Mouse (Mus musculus): Measurements from ENCODE around the gene Phf12. TPM values are rescaled to one million over a fixed set of nuclear protein-coding genes. Genes with fewer than 3 reads are reported as not detected.
A peak's percentile ranks its signal among the peaks of the same experiment; 100 is the strongest.

Phf12 gene
- polyA plus RNA-seq, 1 experiment from 2014 or later = 15.4 TPM

DNA sequence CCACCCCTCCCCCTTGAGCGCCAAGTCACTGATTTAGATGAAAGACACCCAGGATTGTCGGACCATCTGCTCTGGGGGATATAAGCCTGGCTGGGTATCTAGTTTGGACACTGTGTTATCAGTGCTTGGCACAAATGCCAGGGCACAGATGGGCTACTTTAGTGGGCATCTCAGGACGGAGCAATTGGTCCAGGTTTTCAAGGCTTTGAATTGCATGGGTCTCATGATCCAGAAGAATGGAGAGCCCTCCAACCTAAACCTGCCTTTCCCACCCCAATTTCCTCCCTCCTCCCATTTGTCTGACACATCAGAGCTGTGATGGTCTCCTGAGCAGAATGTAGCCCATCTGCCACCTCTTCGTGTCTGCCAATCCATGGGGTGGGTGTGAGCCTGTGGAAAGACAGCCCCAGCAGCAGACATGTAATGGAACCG, 31.7 kb upstream of the Phf12 start:
- Histone ChIP-seq H3K4me3 (replicated peaks; ENCODE audit: low read length) (no peak overlapping the region), H3K27ac (no peak overlapping the region), H3K4me2 (replicated peaks) (no peak overlapping the region), H3K9me3 (ENCODE audit: control insufficient read depth, low read length) (no peaks in the 10 kb centered on the region), H3K27me3 (ENCODE audit: control insufficient read depth, insufficient read depth, low read length) (peaks cover 11% of the 10 kb centered on the region; the same call in 1 of the 2 replicates), H3K4me1 (replicated peaks; ENCODE audit: control insufficient read depth, insufficient read depth, low read length) (peaks cover 23% of the 10 kb centered on the region), H3K36me3 (replicated peaks; ENCODE audit: control insufficient read depth, insufficient read depth) (peaks cover 10% of the 10 kb centered on the region), H3K9ac (no peak overlapping the region)
- DNase-seq (ENCODE audit: low spot score) = no peak
- ATAC-seq (ENCODE audit: low FRiP score) = peak; percentile 34; the same call in 1 of the 2 replicates
- WGBS = 64% methylated on average over 5 of the region's 5 CpGs

DNA sequence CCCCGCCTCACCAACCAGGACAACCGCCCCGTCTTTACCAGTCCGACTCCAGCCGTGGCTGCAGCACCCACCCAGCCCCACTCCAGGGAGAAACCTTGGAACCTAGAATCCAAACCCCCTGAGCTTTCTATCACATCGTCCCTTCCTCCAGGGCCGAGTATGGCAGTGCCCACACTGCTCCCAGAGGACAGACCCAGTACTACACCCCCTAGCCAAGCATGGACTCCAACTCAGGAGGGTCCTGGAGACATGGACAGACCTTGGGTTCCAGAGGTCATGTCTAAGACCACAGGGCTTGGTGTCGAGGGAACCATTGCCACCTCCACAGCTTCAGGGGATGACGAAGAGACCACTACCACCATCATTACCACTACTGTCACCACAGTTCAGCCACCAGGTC, 28.9 kb upstream of the Phf12 start:
- DNase-seq (ENCODE audit: low spot score) (no peak), ATAC-seq (ENCODE audit: low FRiP score) (no peak)
- H3K4me3 ChIP-seq (replicated peaks; ENCODE audit: low read length) = no peak overlapping the region
- H3K9me3 ChIP-seq (ENCODE audit: control insufficient read depth, low read length) = no peaks in the 10 kb centered on the region
- H3K27me3 ChIP-seq (ENCODE audit: control insufficient read depth, insufficient read depth, low read length) = peaks cover 11% of the 10 kb centered on the region; the same call in 1 of the 2 replicates
- peaks cover 15% of the 10 kb centered on the region; the same call in 1 of the 2 replicates for H3K4me1 ChIP-seq (replicated peaks; ENCODE audit: control insufficient read depth, insufficient read depth, low read length)
- peaks cover 10% of the 10 kb centered on the region for H3K36me3 ChIP-seq (replicated peaks; ENCODE audit: control insufficient read depth, insufficient read depth)
- 52% methylated on average over 9 of the region's 9 CpGs for WGBS
- no peak overlapping the region for H3K4me2 ChIP-seq (replicated peaks)
- 0 out of 2 replicates have a peak overlapping the region, but pooled peaks have one; percentile 29 for H3K27ac ChIP-seq
- H3K9ac ChIP-seq = no peak overlapping the region

DNA sequence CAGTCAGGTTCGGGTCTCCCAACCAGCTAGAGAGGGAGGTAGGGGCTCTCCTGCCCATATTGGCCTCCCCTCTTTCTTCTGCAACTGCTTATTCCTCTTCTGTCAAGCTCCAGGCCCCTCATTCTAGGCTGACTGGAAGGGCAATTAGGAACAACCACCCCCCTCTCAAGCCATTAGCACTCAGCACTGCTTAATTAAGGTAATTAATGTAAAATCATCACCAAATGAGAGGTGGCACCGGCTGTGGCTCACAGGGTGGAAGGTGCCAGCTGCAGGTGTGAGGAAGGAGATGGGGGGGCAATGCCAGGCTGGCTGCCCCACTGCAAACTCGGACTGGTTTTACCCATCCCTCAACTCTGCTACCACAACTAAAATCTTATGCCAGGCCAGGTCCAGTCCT, 26.1 kb upstream of the Phf12 start:
- no peak overlapping the region for H3K4me2 ChIP-seq (replicated peaks)
- H3K9me3 ChIP-seq (ENCODE audit: control insufficient read depth, low read length) = no peaks in the 10 kb centered on the region
- no peak overlapping the region for H3K27ac ChIP-seq
- DNase-seq (ENCODE audit: low spot score) (no peak), ATAC-seq (ENCODE audit: low FRiP score) (no peak)
- WGBS = 39% methylated on average over 3 of the region's 3 CpGs
- peaks cover 10% of the 10 kb centered on the region for H3K36me3 ChIP-seq (replicated peaks; ENCODE audit: control insufficient read depth, insufficient read depth)
- H3K9ac ChIP-seq = no peak overlapping the region
- 0 out of 2 replicates have a peak, but pooled peaks cover 9% of the 10 kb centered on the region for H3K27me3 ChIP-seq (ENCODE audit: control insufficient read depth, insufficient read depth, low read length)
- H3K4me3 ChIP-seq (replicated peaks; ENCODE audit: low read length) = no peak overlapping the region
- H3K4me1 ChIP-seq (replicated peaks; ENCODE audit: control insufficient read depth, insufficient read depth, low read length) = peaks cover 23% of the 10 kb centered on the region; the same call in 1 of the 2 replicates

DNA sequence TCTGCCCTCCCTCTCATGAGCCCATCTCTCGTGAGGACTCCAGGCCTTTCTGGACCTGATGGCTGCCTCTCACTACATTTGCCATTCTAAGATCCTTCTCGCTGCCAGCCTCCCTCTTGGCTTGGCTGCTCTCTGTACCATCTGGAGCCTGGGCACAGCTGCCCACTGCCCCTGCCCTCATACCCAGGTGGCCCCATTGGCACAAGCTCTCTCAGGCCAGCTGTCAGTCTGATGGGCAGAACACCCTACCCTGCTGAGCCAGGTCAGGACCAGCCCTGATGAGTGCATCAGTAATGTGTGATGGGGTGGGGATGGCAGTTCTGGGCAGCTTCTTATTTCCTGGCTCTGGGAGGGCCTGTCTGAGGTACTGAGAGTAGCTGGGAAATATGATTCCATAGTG, 24.3 kb upstream of the Phf12 start:
- peaks cover 10% of the 10 kb centered on the region for H3K36me3 ChIP-seq (replicated peaks; ENCODE audit: control insufficient read depth, insufficient read depth)
- no peak overlapping the region for H3K4me2 ChIP-seq (replicated peaks)
- 49% methylated on average over 2 of the region's 2 CpGs for WGBS
- H3K4me3 ChIP-seq (replicated peaks; ENCODE audit: low read length) = no peak overlapping the region
- H3K9ac ChIP-seq = no peak overlapping the region
- peaks cover 23% of the 10 kb centered on the region; the same call in 1 of the 2 replicates for H3K4me1 ChIP-seq (replicated peaks; ENCODE audit: control insufficient read depth, insufficient read depth, low read length)
- H3K27ac ChIP-seq = no peak overlapping the region
- ATAC-seq (ENCODE audit: low FRiP score) (no peak; the same call in 1 of the 2 replicates), DNase-seq (ENCODE audit: low spot score) (no peak)
- H3K9me3 ChIP-seq (ENCODE audit: control insufficient read depth, low read length) = no peaks in the 10 kb centered on the region
- peaks cover 14% of the 10 kb centered on the region for H3K27me3 ChIP-seq (ENCODE audit: control insufficient read depth, insufficient read depth, low read length)

DNA sequence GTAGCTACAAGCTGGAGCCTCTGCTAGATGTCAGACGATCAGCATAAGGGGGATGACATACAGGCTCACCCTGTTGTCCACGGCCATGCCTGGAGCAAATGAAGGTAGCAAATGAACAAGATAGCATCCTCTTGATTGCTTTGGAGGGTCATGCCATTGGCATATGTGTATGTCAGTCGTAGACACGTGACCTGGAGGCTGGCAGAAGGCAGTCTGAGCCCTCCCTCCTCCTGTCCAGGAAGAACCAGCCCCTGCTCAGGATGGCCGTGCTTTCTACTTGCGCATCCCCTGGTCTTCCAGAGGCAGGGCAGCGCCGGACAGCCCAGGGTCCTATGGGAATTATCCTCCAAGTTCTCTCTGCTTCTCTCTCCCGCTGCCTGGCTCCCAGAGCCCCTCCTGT, 23.6 kb upstream of the Phf12 start:
- 57% methylated on average over 9 of the region's 9 CpGs for WGBS
- Histone ChIP-seq H3K27ac (no peak overlapping the region), H3K4me3 (replicated peaks; ENCODE audit: low read length) (no peak overlapping the region), H3K9ac (peak overlapping the region; percentile 32; the same call in 1 of the 2 replicates), H3K9me3 (ENCODE audit: control insufficient read depth, low read length) (no peaks in the 10 kb centered on the region), H3K36me3 (replicated peaks; ENCODE audit: control insufficient read depth, insufficient read depth) (peaks cover 7% of the 10 kb centered on the region), H3K4me1 (replicated peaks; ENCODE audit: control insufficient read depth, insufficient read depth, low read length) (peaks cover 23% of the 10 kb centered on the region; the same call in 1 of the 2 replicates), H3K27me3 (ENCODE audit: control insufficient read depth, insufficient read depth, low read length) (peaks cover 14% of the 10 kb centered on the region), H3K4me2 (replicated peaks) (no peak overlapping the region)
- ATAC-seq (ENCODE audit: low FRiP score) (no peak), DNase-seq (ENCODE audit: low spot score) (no peak)

DNA sequence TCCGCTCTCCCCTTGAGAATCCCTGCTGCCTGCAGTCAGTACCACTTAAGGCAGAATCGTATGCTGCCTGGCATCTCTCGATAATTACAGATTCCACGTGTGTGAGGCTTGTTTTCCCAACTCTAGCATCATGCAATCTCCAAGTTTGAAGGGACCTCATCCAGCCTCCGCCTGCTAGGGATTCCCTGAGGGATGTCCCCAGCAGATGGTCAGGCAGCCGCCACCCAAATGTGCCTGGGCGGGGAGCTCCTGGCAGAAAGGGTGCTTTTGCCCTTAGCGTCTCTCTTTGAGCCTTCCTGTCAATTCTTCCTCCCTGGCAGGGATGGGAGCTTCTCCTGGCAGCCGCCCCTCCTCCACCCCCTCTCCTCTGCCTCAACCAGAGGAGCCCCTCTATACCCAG, 22.4 kb upstream of the Phf12 start:
- Histone ChIP-seq H3K9ac (no peak overlapping the region), H3K27me3 (ENCODE audit: control insufficient read depth, insufficient read depth, low read length) (peaks cover 14% of the 10 kb centered on the region), H3K36me3 (replicated peaks; ENCODE audit: control insufficient read depth, insufficient read depth) (no peaks in the 10 kb centered on the region; the same call in 1 of the 2 replicates), H3K9me3 (ENCODE audit: control insufficient read depth, low read length) (no peaks in the 10 kb centered on the region), H3K4me2 (replicated peaks) (no peak overlapping the region), H3K4me3 (replicated peaks; ENCODE audit: low read length) (no peak overlapping the region), H3K27ac (no peak overlapping the region), H3K4me1 (replicated peaks; ENCODE audit: control insufficient read depth, insufficient read depth, low read length) (peaks cover 34% of the 10 kb centered on the region)
- no peak for DNase-seq (ENCODE audit: low spot score)
- WGBS = 37% methylated on average over 9 of the region's 9 CpGs
- ATAC-seq (ENCODE audit: low FRiP score) = no peak

DNA sequence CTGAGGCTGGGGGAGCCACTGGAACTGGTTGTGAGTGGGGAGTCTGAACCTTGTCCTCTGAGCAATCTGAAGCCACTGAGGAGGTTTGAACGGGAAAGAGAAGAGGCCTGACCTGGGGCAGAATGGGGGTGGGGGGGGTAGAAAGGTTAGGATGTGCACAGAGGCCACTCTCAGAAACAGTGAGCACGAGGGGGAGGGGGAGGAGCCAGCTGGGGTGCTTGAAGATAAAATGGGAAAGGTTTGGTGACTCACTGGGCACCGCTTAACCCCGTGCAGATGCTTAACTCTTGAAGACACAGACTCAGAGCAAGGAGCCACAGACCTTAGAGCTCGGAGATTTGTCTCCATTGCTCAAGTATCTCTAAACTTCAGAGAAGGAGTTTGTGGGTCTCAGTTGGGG, 21.7 kb upstream of the Phf12 start:
- WGBS = 50% methylated on average over 5 of the region's 5 CpGs
- Histone ChIP-seq H3K27ac (no peak overlapping the region), H3K4me2 (replicated peaks) (no peak overlapping the region), H3K36me3 (replicated peaks; ENCODE audit: control insufficient read depth, insufficient read depth) (no peaks in the 10 kb centered on the region; the same call in 1 of the 2 replicates), H3K4me1 (replicated peaks; ENCODE audit: control insufficient read depth, insufficient read depth, low read length) (peaks cover 40% of the 10 kb centered on the region), H3K27me3 (ENCODE audit: control insufficient read depth, insufficient read depth, low read length) (peaks cover 14% of the 10 kb centered on the region), H3K4me3 (replicated peaks; ENCODE audit: low read length) (no peak overlapping the region), H3K9ac (no peak overlapping the region), H3K9me3 (ENCODE audit: control insufficient read depth, low read length) (no peaks in the 10 kb centered on the region)
- DNase-seq (ENCODE audit: low spot score) (no peak), ATAC-seq (ENCODE audit: low FRiP score) (no peak)

DNA sequence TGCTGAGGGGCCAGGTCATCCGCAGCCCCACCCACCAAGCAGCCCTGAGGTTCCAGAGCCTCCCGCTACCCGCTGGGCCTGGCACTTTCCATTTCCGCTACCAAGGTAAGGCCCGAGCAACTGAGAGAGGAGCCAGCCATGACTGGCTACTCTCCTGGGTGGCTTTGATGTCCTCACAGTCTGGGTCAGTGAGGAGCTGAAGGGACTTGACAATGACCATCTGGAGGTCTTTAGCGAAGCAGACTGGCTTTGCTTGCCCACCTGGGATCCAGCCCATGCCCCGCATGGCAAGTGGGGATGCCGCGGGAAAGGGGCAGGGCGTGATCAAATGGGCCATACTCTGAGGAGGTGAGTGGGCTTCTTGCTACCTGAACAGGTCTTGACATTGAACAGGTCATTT, 19.6 kb upstream of the Phf12 start:
- DNase-seq (ENCODE audit: low spot score) (no peak), ATAC-seq (ENCODE audit: low FRiP score) (no peak)
- Histone ChIP-seq H3K4me2 (replicated peaks) (no peak overlapping the region), H3K9ac (no peak overlapping the region), H3K36me3 (replicated peaks; ENCODE audit: control insufficient read depth, insufficient read depth) (no peaks in the 10 kb centered on the region; the same call in 1 of the 2 replicates), H3K27me3 (ENCODE audit: control insufficient read depth, insufficient read depth, low read length) (peaks cover 14% of the 10 kb centered on the region), H3K4me3 (replicated peaks; ENCODE audit: low read length) (no peak overlapping the region), H3K4me1 (replicated peaks; ENCODE audit: control insufficient read depth, insufficient read depth, low read length) (peaks cover 41% of the 10 kb centered on the region), H3K9me3 (ENCODE audit: control insufficient read depth, low read length) (no peaks in the 10 kb centered on the region), H3K27ac (no peak overlapping the region)
- 90% methylated on average over 10 of the region's 10 CpGs for WGBS

DNA sequence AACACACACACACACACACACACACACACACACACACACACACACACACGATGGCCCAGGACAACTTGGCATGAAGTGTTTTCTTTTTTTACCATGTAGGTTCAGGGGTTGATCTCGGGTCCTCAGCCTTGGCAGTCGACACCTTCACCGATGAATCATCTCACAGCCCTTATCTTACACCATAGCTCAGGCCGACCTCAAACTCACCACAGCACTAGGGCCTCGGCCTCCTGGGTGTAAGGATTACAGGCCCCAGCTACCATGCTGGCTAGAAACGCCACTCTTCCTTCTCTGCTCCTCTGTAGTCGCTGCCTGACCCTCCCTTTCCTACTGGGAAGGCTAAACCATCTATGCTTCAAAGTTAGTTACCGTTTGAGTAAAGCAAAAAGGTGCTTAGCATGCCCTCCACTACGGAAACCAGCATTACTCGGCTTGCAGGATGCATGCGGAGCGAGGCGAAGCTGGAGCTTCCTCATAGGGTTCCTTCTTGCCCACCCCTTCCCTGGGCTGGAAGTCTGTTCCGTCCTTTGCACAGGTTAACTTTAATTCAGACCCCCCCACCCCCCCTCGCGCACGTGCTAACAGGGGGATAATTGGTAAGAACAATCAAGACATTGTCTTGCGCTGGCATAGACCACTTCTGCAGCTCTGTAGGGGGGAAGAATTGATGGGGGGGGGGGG, 18.0 kb upstream of the Phf12 start:
- WGBS = 8% methylated on average over 19 of the region's 19 CpGs
- peaks cover 8% of the 10 kb centered on the region for H3K36me3 ChIP-seq (replicated peaks; ENCODE audit: control insufficient read depth, insufficient read depth)
- H3K9me3 ChIP-seq (ENCODE audit: control insufficient read depth, low read length) = no peaks in the 10 kb centered on the region
- H3K4me1 ChIP-seq (replicated peaks; ENCODE audit: control insufficient read depth, insufficient read depth, low read length) = peaks cover 34% of the 10 kb centered on the region
- peak overlapping the region; percentile 45 for H3K9ac ChIP-seq
- peak; percentile 7; the same call in 1 of the 2 replicates for ATAC-seq (ENCODE audit: low FRiP score)
- H3K27me3 ChIP-seq (ENCODE audit: control insufficient read depth, insufficient read depth, low read length) = peaks cover 18% of the 10 kb centered on the region
- peak overlapping the region; percentile 84 for H3K27ac ChIP-seq
- no peak for DNase-seq (ENCODE audit: low spot score)
- peak overlapping the region; percentile 17; the same call in 1 of the 2 replicates for H3K4me2 ChIP-seq (replicated peaks)
- H3K4me3 ChIP-seq (replicated peaks; ENCODE audit: low read length) = no peak overlapping the region

Measured in hindbrain, embryonic 14.5 days (tissue).